Mouse (Mus musculus) myocyte (in vitro differentiated cells): Measurements from ENCODE around the gene Rbpjl. TPM values are rescaled to one million over a fixed set of nuclear protein-coding genes. Genes with fewer than 3 reads are reported as not detected.

Experiments
- H3K27me3 ChIP-seq: one replicate; pipeline ENCODE4 v1.6.1; 2011; ENCODE audit not compliant: control insufficient read depth, insufficient read depth, insufficient read length
- H3K36me3 ChIP-seq: one replicate; pipeline ENCODE4 v1.6.1; 2011; ENCODE audit not compliant: control insufficient read depth, insufficient read depth
- H3K4me2 ChIP-seq: one replicate; pipeline ENCODE4 v1.6.1; 2011; ENCODE audit warnings: low read depth, control low read depth
- H3K4me3 ChIP-seq: one replicate; pipeline ENCODE4 v1.5.1; 2011; ENCODE audit warnings: mild to moderate bottlenecking, control low read depth, moderate library complexity
- H3K79me2 ChIP-seq: one replicate; pipeline ENCODE4 v1.6.1; 2011; ENCODE audit not compliant: control insufficient read depth, insufficient read depth
- H3ac ChIP-seq: one replicate; pipeline ENCODE4 v1.6.1; 2011; ENCODE audit not compliant: control insufficient read depth, insufficient read length
- CEBPB ChIP-seq: IDR thresholded peaks from 2 replicates; pipeline ENCODE4 v1.6.1; 2011; ENCODE audit warnings: mild to moderate bottlenecking, moderate library complexity; ENCODE audit not compliant: poor library complexity, insufficient read depth, severe bottlenecking
- E2F4 ChIP-seq: IDR thresholded peaks from one replicate; pipeline ENCODE4 v1.6.1; 2011; ENCODE audit warnings: mild to moderate bottlenecking, control low read depth, moderate library complexity; ENCODE audit not compliant: insufficient read depth
- MAX ChIP-seq: IDR thresholded peaks from one replicate; pipeline ENCODE4 v1.6.1; 2011; ENCODE audit warnings: low read depth, mild to moderate bottlenecking, control low read depth
- MYOD1 ChIP-seq, 3 experiments: IDR thresholded peaks; one replicate each; pipeline ENCODE4 v1.6.1; 2011; ENCODE audit warnings: control low read depth in 2 of 3, low read depth in 2 of 3, mild to moderate bottlenecking in 2 of 3, moderate library complexity in 1 of 3; ENCODE audit not compliant: insufficient read length in 2 of 3, control insufficient read depth in 1 of 3
- MYOG ChIP-seq, 3 experiments: IDR thresholded peaks; one replicate each; pipeline ENCODE4 v1.6.1; 2011; ENCODE audit warnings: control low read depth in 2 of 3, low read depth in 2 of 3, mild to moderate bottlenecking in 2 of 3; ENCODE audit not compliant: insufficient read length in 2 of 3, control insufficient read depth in 1 of 3, insufficient read depth in 1 of 3
- POLR2A ChIP-seq: IDR thresholded peaks from one replicate; pipeline ENCODE4 v1.6.1; 2011; ENCODE audit warnings: low read depth, mild to moderate bottlenecking, control low read depth, moderate library complexity; ENCODE audit not compliant: insufficient read length
- POLR2AphosphoS2 ChIP-seq: IDR thresholded peaks from one replicate; pipeline ENCODE4 v1.6.1; 2011; ENCODE audit warnings: low read depth, control low read depth; ENCODE audit not compliant: insufficient read length
- REST ChIP-seq: IDR thresholded peaks from one replicate; pipeline ENCODE4 v1.6.1; 2011; ENCODE audit warnings: mild to moderate bottlenecking, control low read depth, moderate library complexity; ENCODE audit not compliant: insufficient read depth, insufficient read length
- SRF ChIP-seq: IDR thresholded peaks from one replicate; pipeline ENCODE4 v1.6.1; 2011; ENCODE audit warnings: low read depth; ENCODE audit not compliant: control insufficient read depth, insufficient read length
- TCF12 ChIP-seq: IDR thresholded peaks from one replicate; pipeline ENCODE4 v1.6.1; 2011; ENCODE audit warnings: mild to moderate bottlenecking, control low read depth; ENCODE audit not compliant: poor library complexity, insufficient read depth, severe bottlenecking
- TCF3 ChIP-seq: IDR thresholded peaks from one replicate; pipeline ENCODE4 v1.6.1; 2011; ENCODE audit warnings: low read depth, control low read depth; ENCODE audit not compliant: insufficient read length
- USF1 ChIP-seq: IDR thresholded peaks from one replicate; pipeline ENCODE4 v1.6.1; 2011; ENCODE audit warnings: low read depth, mild to moderate bottlenecking, control low read depth, moderate library complexity
- polyA plus RNA-seq: library from polyadenylated mRNA; unstranded; fragments of >200 nt; fragmentation: generic; extraction: Trizol; gene quantifications from one replicate; pipeline ENCODE4 v1.2.1, GENCODE M21; 2012; ENCODE audit warnings: missing spikeins

The Rbpjl gene
- polyA plus RNA-seq, 1 experiment, result 0.06 TPM

DNA sequence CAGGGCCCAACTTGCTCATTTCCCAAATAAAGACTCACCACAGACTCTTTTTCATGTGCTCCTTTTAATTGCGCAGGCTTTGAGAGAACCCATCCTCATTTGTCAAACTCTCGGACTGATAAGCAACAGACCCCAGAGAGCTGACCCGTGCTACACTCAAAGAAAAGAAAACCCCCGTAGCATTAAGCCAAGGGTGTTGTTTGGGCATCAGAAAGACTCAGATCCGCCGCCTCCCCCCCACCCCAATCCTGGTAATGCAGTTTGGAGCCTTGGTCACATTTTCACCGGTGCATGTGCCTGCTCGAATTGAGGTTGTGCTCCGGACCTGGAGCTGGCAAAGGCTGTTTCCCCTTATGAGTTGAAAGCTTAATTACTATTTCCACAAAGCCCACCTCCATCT is 2.1 kb downstream of the Rbpjl start, which contains the start of gene Matn4:
TSS of gene Matn4 (minus strand) at position 101 of the 400 bp plus-strand sequence.
- no peak for TF ChIP-seq POLR2A
- TF ChIP-seq TCF3, result no peak
- no peak for TF ChIP-seq USF1
- no peak for TF ChIP-seq CEBPB
- TF ChIP-seq E2F4, result no peak
- TF ChIP-seq SRF, result no peak
- H3K27me3 ChIP-seq, result peaks cover 52% of the 10 kb centered on the region

DNA sequence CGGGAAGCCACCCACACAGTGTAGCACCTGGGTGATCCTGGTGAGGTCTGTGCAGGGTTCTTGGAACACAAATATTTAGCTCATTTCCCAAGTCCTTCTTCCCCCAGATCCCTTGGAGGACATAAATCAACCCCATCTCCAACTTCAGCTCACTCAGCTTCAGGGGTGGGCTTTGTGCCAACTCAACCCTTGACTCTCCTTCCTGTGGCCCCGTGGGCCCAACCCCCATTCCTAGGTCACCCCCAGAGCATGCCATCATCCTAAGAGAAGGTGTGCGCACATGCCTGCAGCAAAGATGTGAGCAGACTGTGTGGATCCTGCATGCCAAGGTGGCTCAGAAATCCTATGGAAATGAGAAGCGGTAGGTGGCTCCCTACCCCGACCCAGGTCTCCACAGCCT is 2.6 kb downstream of the Rbpjl start:
- Histone ChIP-seq H3ac (no peak overlapping the region), H3K79me2 (no peaks in the 10 kb centered on the region), H3K36me3 (no peaks in the 10 kb centered on the region), H3K4me3 (no peak overlapping the region), H3K27me3 (peaks cover 52% of the 10 kb centered on the region), H3K4me2 (no peak overlapping the region)
- no peak for TF ChIP-seq TCF12
- TF ChIP-seq MYOG (IDR thresholded peaks at IDR 0.05; ENCODE audit: control insufficient read depth in 1 of 3, insufficient read depth in 1 of 3, insufficient read length in 2 of 3, low read depth in 2 of 3), result no peak
- TF ChIP-seq E2F4, result no peak
- TF ChIP-seq USF1, result no peak
- TF ChIP-seq REST, result no peak
- TF ChIP-seq MAX, result no peak
- no peak for TF ChIP-seq SRF
- no peak for TF ChIP-seq MYOD1 (IDR thresholded peaks at IDR 0.05; ENCODE audit: control insufficient read depth in 1 of 3, insufficient read length in 2 of 3, low read depth in 2 of 3)
- TF ChIP-seq CEBPB, result no peak
- TF ChIP-seq TCF3, result no peak
- TF ChIP-seq POLR2AphosphoS2, result no peak
- TF ChIP-seq POLR2A, result no peak

More for the DNA sequence above, 2.1 kb downstream of the Rbpjl start, which contains the start of gene Matn4:
- H3K79me2 ChIP-seq, result no peaks in the 10 kb centered on the region
- no peak within 1 kb of the TSS for H3K4me3 ChIP-seq
- no peak within 1 kb of the TSS for H3ac ChIP-seq
- H3K36me3 ChIP-seq, result no peaks in the 10 kb centered on the region
- H3K4me2 ChIP-seq, result no peak within 1 kb of the TSS

DNA sequence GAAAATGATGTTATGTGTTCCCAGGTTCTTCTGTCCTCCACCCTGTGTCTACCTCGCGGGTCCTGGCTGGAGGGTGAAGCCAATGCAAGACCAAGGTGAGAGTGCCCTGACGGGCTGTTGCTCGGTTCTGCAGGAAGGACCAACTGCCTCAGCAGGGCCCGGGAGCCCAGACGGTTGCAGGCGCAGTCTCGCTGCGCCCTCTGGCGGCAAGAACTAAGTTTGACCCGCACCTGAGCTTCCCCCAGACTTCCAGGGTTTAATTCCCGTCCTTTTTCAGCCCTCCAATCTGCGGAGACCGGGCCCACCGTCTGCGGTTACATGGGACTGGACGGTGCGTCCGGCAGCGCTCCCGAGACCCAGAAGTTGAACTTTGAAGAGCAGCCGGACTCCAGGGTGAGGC is 4.8 kb downstream of the Rbpjl start:
- Histone ChIP-seq H3K4me3 (no peak overlapping the region), H3K79me2 (no peaks in the 10 kb centered on the region), H3ac (no peak overlapping the region), H3K4me2 (peak overlapping the region; percentile 50), H3K36me3 (no peaks in the 10 kb centered on the region), H3K27me3 (peaks cover 47% of the 10 kb centered on the region)
- TF ChIP-seq CEBPB (no peak), SRF (no peak), POLR2AphosphoS2 (no peak), TCF3 (no peak), POLR2A (no peak), MAX (no peak), MYOD1 (IDR thresholded peaks at IDR 0.05; ENCODE audit: control insufficient read depth in 1 of 3, insufficient read length in 2 of 3, low read depth in 2 of 3) (no peak), E2F4 (no peak), REST (no peak), MYOG (IDR thresholded peaks at IDR 0.05; ENCODE audit: control insufficient read depth in 1 of 3, insufficient read depth in 1 of 3, insufficient read length in 2 of 3, low read depth in 2 of 3) (no peak), USF1 (no peak), TCF12 (no peak)

DNA sequence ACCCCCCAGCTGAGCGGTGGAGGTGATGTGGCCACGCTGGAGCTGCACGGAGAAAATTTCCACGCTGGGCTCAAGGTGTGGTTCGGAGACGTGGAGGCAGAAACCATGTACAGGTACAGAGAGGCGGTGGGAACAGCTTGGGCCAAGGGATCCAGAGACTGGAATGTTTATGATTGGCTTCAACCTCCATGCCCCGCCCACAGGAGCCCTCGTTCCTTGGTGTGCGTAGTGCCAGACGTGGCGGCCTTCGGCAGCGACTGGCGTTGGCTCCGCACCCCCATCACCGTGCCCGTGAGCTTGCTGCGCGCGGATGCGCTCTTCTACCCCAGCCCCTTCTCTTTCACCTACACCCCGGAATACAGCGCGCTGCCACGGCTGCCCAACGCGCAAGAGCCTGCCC is 11.2 kb downstream of the Rbpjl start:
- TF ChIP-seq MYOD1 (IDR thresholded peaks at IDR 0.05; ENCODE audit: control insufficient read depth in 1 of 3, insufficient read length in 2 of 3, low read depth in 2 of 3) (no peak), POLR2AphosphoS2 (no peak), MAX (no peak), USF1 (no peak), POLR2A (no peak), REST (no peak), E2F4 (no peak), SRF (no peak)
- Histone ChIP-seq H3ac (no peak overlapping the region), H3K4me2 (no peak overlapping the region), H3K79me2 (no peaks in the 10 kb centered on the region), H3K27me3 (peaks cover 16% of the 10 kb centered on the region), H3K4me3 (no peak overlapping the region), H3K36me3 (no peaks in the 10 kb centered on the region)

DNA sequence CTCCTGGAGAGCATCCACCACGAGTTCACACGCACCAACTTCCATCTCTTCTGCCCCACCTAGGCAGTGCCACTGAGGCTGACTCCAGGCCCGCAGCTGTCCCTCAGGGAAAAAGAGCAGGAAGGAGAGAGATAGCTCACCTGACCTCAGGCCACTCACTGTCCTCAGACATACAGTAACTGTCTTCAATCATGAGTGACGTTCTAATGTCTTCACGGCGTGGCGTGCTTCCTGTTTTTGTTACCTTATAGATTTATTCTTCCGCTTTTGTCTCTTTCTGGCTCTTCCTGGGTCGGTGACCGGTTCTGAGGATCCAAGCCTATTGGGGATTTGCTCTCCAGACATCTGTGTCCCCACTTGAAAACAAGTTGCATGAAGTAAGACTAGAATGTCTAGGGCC is 11.6 kb downstream of the Rbpjl start:
- Histone ChIP-seq H3K27me3 (peaks cover 16% of the 10 kb centered on the region), H3K4me3 (no peak overlapping the region), H3K4me2 (no peak overlapping the region)

More for the DNA sequence above, 11.6 kb downstream of the Rbpjl start:
- Histone ChIP-seq H3K79me2 (no peaks in the 10 kb centered on the region), H3ac (no peak overlapping the region), H3K36me3 (no peaks in the 10 kb centered on the region)
- no peak for TF ChIP-seq MAX
- no peak for TF ChIP-seq POLR2AphosphoS2
- no peak for TF ChIP-seq USF1
- no peak for TF ChIP-seq CEBPB
- no peak for TF ChIP-seq REST
- TF ChIP-seq MYOD1 (IDR thresholded peaks at IDR 0.05; ENCODE audit: control insufficient read depth in 1 of 3, insufficient read length in 2 of 3, low read depth in 2 of 3), result no peak
